Mouse (Mus musculus) gastrocnemius, adult 18-20 months (tissue): ENCODE data around the gene Gm8094. TPM values are rescaled to one million over a fixed set of nuclear protein-coding genes. Genes with fewer than 3 reads are reported as not detected.
"Not testable (repeated sequence)": the region's sequence is repeated elsewhere in the genome, so short reads cannot be mapped to it uniquely, and the experiment has no call there.

Experiments used
- DNase-seq: peaks from one replicate; pipeline ENCODE4 v3.0.0; 2021; ENCODE audit warnings: low spot score
- long read RNA-seq, 2 experiments: library from polyadenylated mRNA; stranded (forward); transcript quantifications; one replicate each; pipeline ENCODE4 v2.0.0; 2021
- total RNA-seq, 2 experiments: library from RNA; stranded (reverse); gene quantifications; 2 replicates each; pipeline ENCODE4 v1.2.3; 2021

The Gm8094 gene
- total RNA-seq: not detected
- long read RNA-seq, experiment 1: 0 reads
- long read RNA-seq, experiment 2: 0 reads

- DNase-seq: not testable (repeated sequence)
Observed at GRCm38 (mm10) chr14:43076543-43076942, at the start of gene Gm8094. Gene Gm8094, minus strand, starts transcription at chr14:43076643.

GRCm38 (mm10) chr14:43119673-43120072 is 43.2 kb upstream of the Gm8094 start:
- not testable (repeated sequence) for DNase-seq

GRCm38 (mm10) chr14:43100301-43100700 is 23.9 kb upstream of the Gm8094 start, which contains the start of gene Gm8104:
Gene Gm8104, plus strand, starts transcription at chr14:43100601.
- DNase-seq: not testable (repeated sequence)

GRCm38 (mm10) chr14:43089103-43089919 is 12.9 kb upstream of the Gm8094 start:
- not testable (repeated sequence) for DNase-seq

- DNase-seq: not testable (repeated sequence)
Observed at GRCm38 (mm10) chr14:43084936-43085730, 8.7 kb upstream of the Gm8094 start.

- DNase-seq: not testable (repeated sequence)
Observed at GRCm38 (mm10) chr14:43060179-43060578, 16.3 kb downstream of the Gm8094 start.

GRCm38 (mm10) chr14:43058063-43058462 is 18.4 kb downstream of the Gm8094 start:
- not testable (repeated sequence) for DNase-seq

Other genes with a start within 250 kb of the Gm8094 start
- not detected for gene Gm21977, start 223.2 kb downstream of the Gm8094 start, total RNA-seq
- gene Gm8082, start 83.0 kb downstream of the Gm8094 start, total RNA-seq: not detected
- gene Gm10376, start 61.0 kb downstream of the Gm8094 start, total RNA-seq: not detected
- not detected for gene Gm8104, start 24.0 kb upstream of the Gm8094 start, total RNA-seq
- not detected for gene Gm7233, start 103.2 kb upstream of the Gm8094 start, total RNA-seq
- gene Gm8122, start 158.7 kb upstream of the Gm8094 start, total RNA-seq: not detected
- gene Gm8126, start 182.0 kb upstream of the Gm8094 start, total RNA-seq: not detected
- not detected for gene Gm9732, start 198.4 kb upstream of the Gm8094 start, total RNA-seq
- gene Gm8127, start 217.2 kb upstream of the Gm8094 start, total RNA-seq: not detected